Mouse (Mus musculus) lung, adult 2 months (tissue): Measurements from ENCODE around the gene Ldlr. TPM values are rescaled to one million over a fixed set of nuclear protein-coding genes. Genes with fewer than 3 reads are reported as not detected.
"Not testable (repeated sequence)": the region's sequence is repeated elsewhere in the genome, so short reads cannot be mapped to it uniquely, and the experiment has no call there.

Source experiments
- DNase-seq: peaks from one replicate; pipeline ENCODE4 v3.0.0; 2022
- H3K4me1 ChIP-seq: fragments of 200-500 bp; 2 replicates; pipeline ENCODE4 v1.6.1; 2011; ENCODE audit warnings: low read length; ENCODE audit not compliant: control insufficient read depth, insufficient read depth
- H3K4me3 ChIP-seq: fragments of 200-500 bp; replicated peaks from 2 replicates; pipeline ENCODE3; 2011; ENCODE audit warnings: low read depth, mild to moderate bottlenecking, control low read depth, low read length; ENCODE audit errors: extremely low read depth
- CTCF ChIP-seq: fragments of 200-500 bp; IDR thresholded peaks from 2 replicates; pipeline ENCODE4 v1.5.1; 2011; ENCODE audit warnings: mild to moderate bottlenecking, low read length, control low read depth; ENCODE audit not compliant: insufficient read depth
- POLR2A ChIP-seq: fragments of 200-500 bp; IDR thresholded peaks from 2 replicates; pipeline ENCODE4 v1.6.1; 2011; ENCODE audit warnings: low read depth, mild to moderate bottlenecking, control low read depth, low read length, borderline replicate concordance; ENCODE audit errors: extremely low read depth
- WGBS: fragments of 180-500 bp; shearing (Covaris S2); methylation state at CpG from one replicate; pipeline ENCODE4 v1.1.7; 2018; 5-methylcytosine and 5-hydroxymethylcytosine counted together
- polyA plus RNA-seq: library from polyadenylated mRNA; depleted of rRNA; stranded (reverse); fragments of >200 nt; gene quantifications from 2 replicates; pipeline ENCODE4 v1.2.3, GENCODE M21; 2012

The Ldlr gene
- polyA plus RNA-seq, 1 experiment, result 87.2 TPM

GRCm38 (mm10) chr9:21695229-21695792, 28.0 kb upstream of the Ldlr start:
- WGBS, result 90% methylated on average over 5 of the region's 5 CpGs
- Histone ChIP-seq H3K4me3 (no peak overlapping the region), H3K4me1 (no peaks in the 10 kb centered on the region)
- TF ChIP-seq POLR2A (no peak), CTCF (no peak)
- no peak for DNase-seq

- H3K4me1 ChIP-seq, result no peaks in the 10 kb centered on the region
- no peak for DNase-seq
- WGBS, result 82% methylated on average over 6 of the region's 6 CpGs
- H3K4me3 ChIP-seq, result no peak overlapping the region
- no peak for TF ChIP-seq POLR2A
- TF ChIP-seq CTCF, result no peak
These were observed 26.2 kb upstream of the Ldlr start for GRCm38 (mm10) chr9:21697121-21697520.

GRCm38 (mm10) chr9:21699280-21699679, 24.0 kb upstream of the Ldlr start:
- not testable (repeated sequence) for DNase-seq, H3K4me3 ChIP-seq, H3K4me1 ChIP-seq
- WGBS, result 74% methylated on average over 6 of the region's 6 CpGs

GRCm38 (mm10) chr9:21701091-21701490, 22.2 kb upstream of the Ldlr start:
- WGBS, result 93% methylated on average over 14 of the region's 14 CpGs
- TF ChIP-seq POLR2A (no peak), CTCF (no peak)

GRCm38 (mm10) chr9:21703494-21703893, 19.8 kb upstream of the Ldlr start:
- TF ChIP-seq CTCF (no peak), POLR2A (no peak)
- Histone ChIP-seq H3K4me1 (no peaks in the 10 kb centered on the region), H3K4me3 (no peak overlapping the region)
- 88% methylated on average over 7 of the region's 7 CpGs for WGBS
- DNase-seq, result no peak

More at GRCm38 (mm10) chr9:21701091-21701490, 22.2 kb upstream of the Ldlr start:
- no peak for DNase-seq
- Histone ChIP-seq H3K4me3 (no peak overlapping the region), H3K4me1 (no peaks in the 10 kb centered on the region)

GRCm38 (mm10) chr9:21706085-21706484, 17.2 kb upstream of the Ldlr start:
- Histone ChIP-seq H3K4me3 (no peak overlapping the region), H3K4me1 (no peaks in the 10 kb centered on the region)
- TF ChIP-seq POLR2A, result no peak
- TF ChIP-seq CTCF, result no peak
- no peak for DNase-seq
- WGBS, result 80% methylated on average over 4 of the region's 4 CpGs

- no peaks in the 10 kb centered on the region for H3K4me1 ChIP-seq
- DNase-seq, result no peak
- H3K4me3 ChIP-seq, result no peak overlapping the region
- TF ChIP-seq CTCF (no peak), POLR2A (no peak)
- 89% methylated on average over 8 of the region's 8 CpGs for WGBS
These were observed 16.6 kb upstream of the Ldlr start for GRCm38 (mm10) chr9:21706586-21707265.

- 84% methylated on average over 3 of the region's 3 CpGs for WGBS
- Histone ChIP-seq H3K4me3 (no peak overlapping the region), H3K4me1 (no peaks in the 10 kb centered on the region)
- no peak for DNase-seq
- no peak for TF ChIP-seq POLR2A
- no peak for TF ChIP-seq CTCF
These were observed 13.9 kb upstream of the Ldlr start for GRCm38 (mm10) chr9:21709340-21709739.

- no peak for DNase-seq
- WGBS, result 46% methylated on average over 4 of the region's 4 CpGs
- H3K4me3 ChIP-seq, result no peak overlapping the region
- no peak for TF ChIP-seq POLR2A
- H3K4me1 ChIP-seq, result no peaks in the 10 kb centered on the region
These were observed 8.0 kb upstream of the Ldlr start for GRCm38 (mm10) chr9:21715298-21715697.

GRCm38 (mm10) chr9:21717015-21717414, 6.3 kb upstream of the Ldlr start:
- DNase-seq, result no peak
- WGBS, result 69% methylated on average over 2 of the region's 2 CpGs
- Histone ChIP-seq H3K4me1 (no peaks in the 10 kb centered on the region), H3K4me3 (no peak overlapping the region)
- TF ChIP-seq POLR2A, result no peak
- no peak for TF ChIP-seq CTCF
